Mouse (Mus musculus) c-Kit-positive CD71-negative TER-119-negative erythroid progenitor cells, embryonic 14.5 days (primary cell): ENCODE measurements around the gene 1700028J19Rik.

Experiments used
- DNase-seq: peaks from one replicate; pipeline ENCODE4 v3.0.0-alpha.2; 2013; ENCODE audit warnings: low read depth

The 1700028J19Rik gene

DNA sequence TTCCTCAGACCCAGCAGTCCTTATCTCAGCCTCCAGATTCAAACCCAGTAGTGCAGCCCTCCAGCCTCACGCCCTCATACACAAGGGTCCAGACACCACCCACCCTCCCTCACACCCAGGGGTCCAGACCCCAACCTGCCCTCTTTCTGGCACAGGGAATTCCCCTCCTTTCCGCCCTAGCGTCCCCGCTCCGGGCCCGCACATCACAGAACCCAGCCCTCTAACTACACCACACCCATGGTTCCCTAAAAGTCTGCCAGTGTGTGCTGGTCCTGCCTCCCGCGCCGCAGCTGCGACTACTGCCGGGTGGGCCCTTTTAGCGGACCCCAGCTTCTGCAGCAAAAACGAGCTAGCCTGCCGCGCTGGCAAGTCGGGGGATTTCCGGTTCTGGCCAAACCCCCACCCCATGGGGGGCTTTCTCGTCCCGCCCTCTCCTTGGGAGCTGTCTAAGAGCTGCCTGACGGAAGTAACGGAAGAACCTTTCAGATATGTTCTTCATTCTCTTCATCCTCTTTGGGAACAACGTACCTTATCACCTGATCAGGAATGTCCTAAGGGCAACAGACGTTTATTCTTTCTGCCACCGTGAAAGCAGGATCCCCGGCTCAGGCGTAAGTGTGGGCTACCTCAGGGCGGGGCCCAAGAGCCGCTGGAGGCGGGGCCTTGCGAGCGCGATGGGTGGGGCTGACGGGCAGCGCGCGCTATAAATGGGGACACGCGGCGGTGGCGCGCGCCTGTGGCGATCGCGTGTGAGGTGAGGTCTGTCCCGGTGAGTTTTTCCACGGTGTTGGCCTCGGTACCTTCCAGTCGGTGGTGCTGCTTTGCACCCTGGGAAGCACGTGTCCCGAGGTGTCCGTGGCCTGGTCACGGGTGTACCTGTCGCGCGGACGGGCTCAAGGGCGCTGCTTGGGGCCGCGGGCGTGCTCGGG lies at the start of gene 1700028J19Rik, which contains the start of gene 2410002F23Rik:
1700028J19Rik (minus strand) TSS at position 641 of the 929 bp plus-strand sequence.
2410002F23Rik (plus strand) TSS at position 668 of the 929 bp plus-strand sequence.
- peak; percentile 68 for DNase-seq

DNA sequence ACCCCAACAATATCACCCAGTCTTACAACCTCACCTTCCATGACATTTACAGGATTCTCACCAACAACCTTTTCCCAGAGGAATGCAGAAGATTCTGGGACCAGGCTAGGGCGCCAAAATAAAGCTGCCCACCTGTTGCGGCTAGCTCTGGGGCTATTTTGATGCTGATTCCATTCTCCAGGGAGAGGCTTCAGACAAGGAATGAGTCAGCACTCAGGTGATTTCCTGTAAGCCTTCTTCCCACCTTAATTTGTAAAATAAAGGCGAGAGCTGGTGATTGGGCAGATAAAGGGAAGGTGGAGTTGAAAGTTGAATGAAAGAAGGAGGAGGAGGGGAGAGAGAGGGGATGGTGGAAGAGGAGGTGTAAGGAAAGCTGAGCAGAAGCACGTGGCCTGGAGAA lies 44.9 kb upstream of the 1700028J19Rik start:
- DNase-seq: no peak

DNA sequence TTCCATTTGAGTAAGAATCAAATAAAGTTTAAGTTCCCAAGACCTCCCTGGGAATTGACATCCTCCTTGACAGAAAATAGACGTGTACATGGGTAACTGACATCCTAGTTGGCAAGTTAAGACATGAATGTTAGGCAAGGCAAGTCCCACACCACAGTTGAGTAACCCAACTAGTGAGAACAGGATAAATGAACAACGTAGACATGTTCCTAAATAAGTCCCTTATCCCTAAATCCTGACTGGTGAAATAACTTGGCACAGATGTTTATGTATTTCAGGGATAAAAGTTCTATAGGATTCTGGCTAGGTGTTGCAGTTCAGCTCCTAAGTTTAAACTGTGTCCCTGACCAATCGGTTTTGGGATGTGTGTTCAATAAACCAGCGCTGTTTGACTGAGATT lies 44.5 kb upstream of the 1700028J19Rik start:
- no peak for DNase-seq

DNA sequence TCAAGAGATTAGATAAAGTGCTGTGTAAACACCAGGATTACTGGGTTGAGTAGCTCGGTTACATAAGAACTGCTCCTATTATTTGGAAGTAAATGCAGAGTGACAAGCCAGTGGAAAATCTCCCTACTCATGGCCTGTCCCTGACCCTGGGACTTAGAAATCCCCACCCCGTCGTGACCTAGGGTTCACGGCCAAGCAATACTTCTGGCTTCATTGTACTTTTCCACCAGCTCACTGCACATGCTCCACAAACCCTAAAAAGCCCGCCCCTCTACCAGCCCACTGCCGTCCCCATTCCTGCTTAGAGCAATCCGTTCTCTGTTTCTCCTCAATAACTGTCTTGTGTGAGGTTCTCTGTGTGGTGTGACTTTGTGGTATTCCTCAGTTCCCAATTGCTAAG lies 41.3 kb upstream of the 1700028J19Rik start:
- no peak for DNase-seq

DNA sequence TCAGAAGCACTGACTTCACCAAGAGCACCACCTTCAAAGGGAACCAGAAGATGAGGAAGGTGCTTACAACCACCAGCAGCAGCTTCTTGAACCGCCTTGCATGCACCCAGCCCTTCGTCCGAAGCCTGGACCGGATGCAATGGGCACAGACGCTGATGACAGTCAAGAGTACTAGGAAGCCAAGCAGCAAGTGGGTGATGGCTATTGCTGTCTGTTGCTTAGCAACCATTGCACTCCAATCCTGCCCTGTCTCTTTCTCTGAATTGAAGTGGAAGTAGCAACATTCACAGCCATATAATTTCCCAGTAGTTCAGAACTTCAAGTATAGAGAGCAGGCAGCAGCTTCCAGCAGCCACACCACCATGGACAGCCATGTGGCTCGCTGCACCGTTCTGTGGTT lies 35.1 kb upstream of the 1700028J19Rik start:
- DNase-seq: no peak

DNA sequence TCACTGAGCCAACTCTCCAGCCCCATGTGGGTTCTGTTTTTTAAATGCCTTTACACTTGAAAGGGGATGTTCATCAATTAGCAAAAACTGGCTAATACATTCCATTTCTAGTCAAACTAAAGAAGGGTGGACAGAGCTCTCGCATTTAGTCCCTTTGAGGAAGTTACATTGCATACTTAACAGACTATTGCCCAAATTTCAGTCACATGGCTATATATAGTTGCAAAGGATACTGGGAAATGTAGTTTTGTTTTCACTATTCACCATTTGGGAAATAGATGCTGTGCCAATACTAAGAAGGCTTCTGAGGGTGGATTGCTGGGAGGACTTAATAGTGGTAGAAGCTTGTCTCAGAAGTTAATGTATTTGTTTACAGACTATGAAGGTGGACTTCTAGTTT lies 34.5 kb upstream of the 1700028J19Rik start:
- DNase-seq: no peak

DNA sequence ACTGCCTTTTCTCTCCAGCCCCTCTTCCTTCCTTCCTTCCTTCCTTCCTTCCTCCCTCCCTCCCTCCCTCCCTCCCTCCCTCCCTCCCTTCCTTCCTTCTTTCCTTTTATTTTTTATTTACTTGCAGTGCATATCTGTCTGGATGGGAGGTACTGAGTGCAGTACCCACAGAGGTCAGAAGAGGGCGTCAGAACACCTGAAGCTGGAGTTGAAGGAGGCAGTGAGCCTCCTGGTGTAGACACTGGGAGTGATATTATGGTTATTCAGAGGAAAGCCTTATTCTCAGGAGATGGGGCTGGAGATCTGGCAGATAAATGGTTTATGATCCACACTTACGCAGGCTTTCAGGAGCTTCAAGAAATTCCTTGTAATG lies 30.7 kb upstream of the 1700028J19Rik start:
- DNase-seq: peak; percentile 23

DNA sequence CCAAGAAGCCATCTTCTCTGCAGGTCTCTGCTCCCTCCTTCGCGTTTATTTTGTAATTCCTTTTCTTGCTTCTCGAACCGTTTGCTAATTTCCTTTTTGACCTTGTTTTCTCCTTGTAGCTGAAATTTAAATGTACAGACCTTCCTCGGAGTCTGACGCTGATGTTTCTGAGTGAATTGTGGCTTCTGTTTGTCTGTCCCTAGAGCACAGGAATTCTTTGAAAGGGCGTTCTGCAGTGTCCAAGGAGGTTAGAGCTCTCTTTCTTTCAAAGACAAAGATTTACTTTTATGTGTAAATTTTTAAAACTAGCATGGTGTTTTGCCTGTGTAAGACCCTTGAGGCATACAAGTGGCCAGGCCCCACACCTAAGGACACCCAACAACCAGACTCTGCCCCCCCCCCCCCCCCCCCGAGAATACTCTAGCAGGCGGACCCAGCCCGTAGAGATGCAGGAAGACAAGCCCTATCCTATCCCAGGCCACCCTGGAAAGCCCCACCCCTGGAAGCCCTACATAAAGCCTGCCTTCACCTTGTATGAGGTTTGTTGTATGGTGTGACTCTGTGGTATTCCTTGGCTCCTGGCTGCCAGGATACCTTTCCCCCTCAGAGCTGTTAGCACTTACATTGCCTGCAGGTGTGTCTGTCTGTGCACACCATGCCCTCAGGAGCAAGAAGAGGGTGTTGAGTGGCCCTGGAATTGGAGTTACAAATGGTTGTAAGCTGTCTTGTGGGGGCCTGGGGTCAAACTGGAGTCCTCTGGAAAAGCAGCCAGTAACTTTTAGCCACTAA lies 30.2 kb upstream of the 1700028J19Rik start:
- DNase-seq: no peak

DNA sequence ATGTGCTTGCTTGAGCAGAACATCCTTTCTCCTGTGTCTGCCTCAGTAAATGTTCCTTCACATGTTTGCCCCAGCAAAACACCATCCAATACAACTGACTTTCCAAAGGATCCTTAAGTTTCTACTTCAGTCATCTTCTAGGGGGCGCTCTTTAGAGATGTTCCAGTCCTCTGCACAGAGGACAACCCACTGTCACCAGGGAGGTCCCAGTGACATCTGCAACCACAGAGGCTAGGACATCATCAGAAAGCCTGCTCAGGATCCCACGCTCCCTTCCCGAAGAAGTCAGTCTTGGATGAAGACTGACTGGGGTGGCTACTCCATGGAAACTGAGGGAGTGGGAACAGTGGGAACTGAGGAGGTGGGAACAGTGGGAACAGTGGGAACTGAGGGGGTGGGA lies 29.1 kb upstream of the 1700028J19Rik start:
- DNase-seq: no peak

DNA sequence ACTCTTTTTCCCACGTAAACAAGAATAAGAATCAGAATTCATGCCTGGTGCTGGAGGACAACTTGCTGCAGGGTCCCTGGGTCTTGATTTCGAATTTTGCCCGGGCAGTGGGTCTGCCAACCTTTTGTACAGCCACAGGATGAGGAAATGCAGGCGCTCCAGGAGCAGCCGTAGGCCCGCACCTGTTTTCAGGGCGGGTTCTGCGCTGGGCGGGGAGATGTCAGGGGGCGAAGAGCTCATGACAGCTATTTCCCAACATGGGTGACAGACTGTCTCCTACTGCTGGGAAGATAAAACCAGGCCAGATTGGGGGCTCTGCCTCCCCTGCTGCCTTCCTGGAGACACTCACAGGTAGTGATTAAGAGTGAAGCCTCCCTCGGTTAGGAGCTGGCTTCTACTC lies 27.6 kb upstream of the 1700028J19Rik start:
- DNase-seq: no peak

DNA sequence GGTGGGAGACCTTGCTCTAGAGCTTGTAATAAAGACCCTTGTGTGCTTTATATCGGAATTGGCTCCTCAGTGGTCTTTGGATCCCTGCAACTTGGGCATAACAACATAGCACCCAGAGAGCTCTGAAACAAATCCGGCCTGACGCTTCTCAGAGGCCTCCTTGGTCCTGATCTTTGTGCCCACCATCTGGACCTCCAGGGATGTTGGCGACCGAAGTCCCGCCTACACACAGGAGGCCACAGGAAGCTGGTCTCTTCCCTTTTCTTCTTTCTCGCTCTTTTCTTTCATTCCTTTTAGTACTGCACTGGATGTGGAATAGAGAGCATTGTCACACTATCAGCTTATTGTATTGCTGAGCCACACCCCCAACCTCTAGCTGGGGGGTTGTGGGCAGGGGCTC lies 27.0 kb upstream of the 1700028J19Rik start:
- no peak for DNase-seq

DNA sequence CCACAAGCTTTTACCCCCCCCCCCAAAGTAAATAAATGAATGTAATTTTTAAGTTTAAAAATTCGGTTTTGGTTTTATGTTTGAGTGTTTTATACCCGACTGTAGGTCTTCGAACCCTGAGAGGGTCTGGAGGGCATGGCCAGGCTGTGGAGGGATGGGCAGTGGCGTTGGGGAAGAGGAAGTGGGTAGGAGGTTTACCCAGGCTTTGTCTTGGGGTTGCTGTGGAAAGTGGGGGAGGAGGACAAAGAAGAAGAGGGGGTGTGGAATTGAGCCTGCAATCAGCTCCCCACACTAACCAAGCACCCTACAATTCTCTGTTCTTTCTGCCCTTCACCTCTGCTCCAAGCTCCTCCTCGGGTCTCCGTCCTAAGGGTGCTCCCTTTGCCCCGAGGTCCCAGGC lies 26.1 kb upstream of the 1700028J19Rik start:
- DNase-seq: no peak

DNA sequence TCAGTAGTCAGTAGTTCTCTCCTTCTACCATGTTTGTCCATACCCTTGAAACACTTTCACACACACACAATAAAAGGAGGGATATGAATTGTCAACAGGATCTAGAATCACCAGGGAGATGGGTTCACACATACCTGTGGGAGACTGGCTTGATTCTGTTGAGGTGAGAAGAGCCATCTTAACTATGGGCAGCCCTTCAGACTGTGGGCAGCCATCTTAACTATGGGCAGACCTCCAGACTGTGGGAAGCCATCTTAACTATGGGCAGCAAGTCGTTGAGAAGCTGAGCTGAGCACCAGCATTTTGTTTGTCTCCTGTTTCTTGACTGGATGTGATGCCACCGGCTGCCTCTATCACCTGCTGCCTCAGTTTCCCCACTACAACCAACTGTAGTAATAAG lies 24.8 kb upstream of the 1700028J19Rik start:
- no peak for DNase-seq

DNA sequence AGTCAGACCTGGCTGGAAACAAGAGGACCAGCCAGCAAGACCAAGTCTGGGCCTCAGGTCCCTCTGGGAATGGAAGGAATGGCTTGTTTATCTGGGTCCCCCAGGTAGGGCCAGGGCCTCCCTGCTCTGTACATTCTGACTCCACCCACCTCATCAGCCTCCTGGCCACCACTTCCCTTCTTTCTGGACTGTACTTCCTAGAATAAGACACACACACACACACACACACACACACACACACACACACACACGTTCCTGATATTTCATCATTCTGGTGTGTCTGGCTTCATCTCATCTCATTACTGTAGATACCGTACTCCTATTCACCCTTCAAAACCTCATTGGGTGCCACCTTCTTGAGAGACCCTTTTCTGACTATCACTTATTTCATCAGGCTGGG lies 22.9 kb upstream of the 1700028J19Rik start:
- no peak for DNase-seq

DNA sequence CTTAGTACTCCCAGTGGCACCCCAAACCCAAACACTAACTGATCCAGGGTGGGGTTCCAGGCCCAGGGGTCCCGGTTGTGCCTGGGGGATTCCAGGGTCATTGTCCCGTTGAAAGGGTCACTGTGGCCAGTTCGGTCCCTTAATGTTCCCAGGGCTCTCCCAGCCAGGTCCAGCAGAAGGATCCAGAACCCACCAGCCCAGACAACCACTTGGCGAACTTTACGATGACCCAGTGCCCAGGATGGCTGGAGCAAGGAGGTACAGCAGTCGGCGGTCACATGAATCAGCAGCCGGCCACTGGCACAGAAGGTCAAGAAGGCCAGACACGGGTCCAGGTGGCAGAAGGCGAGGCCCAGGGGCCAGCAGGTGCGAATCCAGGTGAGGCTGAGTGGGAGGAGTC lies 21.6 kb upstream of the 1700028J19Rik start:
- DNase-seq: no peak

DNA sequence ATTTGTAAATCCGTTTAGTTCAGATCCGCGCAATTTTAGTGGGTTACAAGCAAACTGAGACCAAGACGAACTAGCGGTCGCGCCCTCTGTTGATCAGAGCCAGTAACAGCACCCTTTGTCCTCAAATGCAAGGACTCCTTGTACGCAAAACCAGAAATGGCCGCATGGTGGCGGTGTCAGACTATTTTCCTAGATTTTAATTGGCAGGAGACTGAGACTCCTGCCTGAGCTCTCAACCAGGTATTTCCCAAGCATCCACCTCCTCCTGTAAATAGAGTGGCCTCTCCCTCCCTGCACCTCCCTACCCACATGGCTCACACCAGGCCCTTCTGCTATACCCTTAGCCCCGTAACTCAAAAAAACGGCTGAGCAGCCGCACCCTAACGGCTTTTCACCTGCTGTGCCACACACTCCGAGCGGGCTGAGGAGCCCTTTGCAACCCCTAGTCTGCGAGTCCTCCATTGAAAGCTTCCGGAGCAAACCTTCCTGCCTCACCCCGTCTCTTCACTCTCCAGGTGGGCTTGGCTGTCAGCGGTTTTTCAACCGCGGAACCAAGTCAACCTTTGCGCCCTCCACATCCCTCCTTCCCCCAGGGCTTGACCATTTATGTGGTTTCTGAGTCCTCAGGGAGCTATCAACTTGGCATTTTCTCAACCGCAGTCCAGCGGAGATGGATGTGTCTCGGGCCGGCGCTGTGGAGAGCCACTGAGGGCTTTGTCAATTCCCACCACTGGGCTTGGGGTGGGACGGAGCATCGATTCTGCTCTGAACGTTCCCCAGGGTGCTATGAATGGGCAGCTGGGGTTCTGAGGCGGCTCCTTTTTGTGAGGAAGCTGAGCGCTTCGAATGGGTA lies 16.5 kb upstream of the 1700028J19Rik start:
- peak; percentile 93 for DNase-seq

DNA sequence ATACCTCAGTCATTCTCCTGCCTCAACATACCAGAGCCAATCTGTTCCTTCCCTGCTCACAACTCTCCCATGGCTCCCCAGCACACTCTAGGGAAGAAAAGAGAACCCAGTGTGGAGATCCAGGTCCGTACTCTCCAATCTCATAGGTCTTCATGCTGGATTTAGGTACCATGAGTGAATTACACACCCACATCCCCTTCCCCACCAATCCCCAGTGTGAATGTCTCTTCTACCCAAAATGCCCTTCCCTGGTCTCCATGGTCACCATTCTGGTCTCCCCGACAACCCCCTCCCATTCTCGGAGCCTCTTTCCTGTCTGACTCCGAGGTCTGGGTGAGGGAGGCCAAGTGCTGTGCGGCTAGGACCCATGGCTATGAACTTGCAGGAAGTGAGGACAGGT lies 14.7 kb upstream of the 1700028J19Rik start, which contains the start of gene Gm15517:
Gm15517 (plus strand) TSS at position 301 of the 400 bp plus-strand sequence.
- no peak for DNase-seq

DNA sequence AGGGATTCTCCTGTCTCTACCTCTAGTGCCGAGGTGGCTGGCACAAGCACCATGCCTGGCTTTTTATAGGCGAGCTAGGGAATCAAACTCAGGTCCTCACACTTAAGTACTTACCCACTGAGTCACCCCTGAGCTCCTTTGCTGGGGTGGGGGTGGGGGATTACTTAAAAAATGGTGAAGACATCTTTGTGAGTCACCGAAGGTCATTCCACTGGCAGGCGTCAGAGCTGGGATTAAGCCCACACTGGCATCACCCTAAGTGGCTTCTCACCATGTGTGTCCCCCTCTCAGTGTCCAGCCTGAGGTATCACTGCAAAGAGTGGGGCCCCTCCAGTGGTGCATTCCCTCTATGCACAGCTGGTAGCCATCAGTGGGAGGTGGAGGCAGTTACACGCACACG lies 13.9 kb upstream of the 1700028J19Rik start:
- DNase-seq: no peak

DNA sequence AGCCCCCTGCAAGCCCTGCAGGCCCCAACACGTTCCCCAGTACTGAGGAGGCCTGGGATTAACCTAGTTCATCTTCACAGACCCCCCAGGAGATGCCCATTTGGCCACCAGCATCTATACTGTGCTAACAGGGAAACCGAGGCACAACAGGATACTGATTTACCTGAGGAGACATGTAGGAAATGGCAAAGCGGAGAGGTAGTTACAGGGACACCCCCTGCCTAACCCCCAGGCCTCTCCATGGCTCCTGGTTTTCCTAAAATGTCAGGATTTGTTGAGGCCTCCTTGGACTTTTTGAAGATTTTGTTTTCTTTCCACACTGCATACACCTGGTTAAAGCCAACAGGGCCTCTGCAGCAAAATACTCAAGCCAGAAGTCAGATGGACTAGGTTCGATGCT lies 10.8 kb upstream of the 1700028J19Rik start, which contains the start of gene Acp4:
Acp4 (minus strand) TSS at position 101 of the 400 bp plus-strand sequence.
- DNase-seq: no peak

DNA sequence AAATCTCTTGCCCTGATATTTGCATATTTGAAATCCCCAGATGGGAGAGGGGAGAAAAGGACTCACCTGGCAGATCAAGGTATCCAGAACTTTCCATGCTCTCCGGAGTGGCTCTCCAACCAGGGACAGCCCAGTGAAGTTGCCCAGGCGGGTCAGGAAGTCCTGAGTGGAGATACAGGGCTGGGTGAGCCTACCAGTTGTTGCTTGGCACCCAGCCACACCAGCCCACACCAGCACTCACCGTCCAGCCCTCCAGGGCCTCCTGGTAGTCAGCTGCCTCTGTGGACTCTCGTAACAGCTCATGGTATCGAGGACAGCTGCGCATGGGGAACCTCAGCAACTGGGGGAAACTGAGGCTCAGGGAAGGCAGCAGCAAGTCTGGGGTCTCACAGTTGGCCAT lies 8.4 kb upstream of the 1700028J19Rik start:
- DNase-seq: no peak

DNA sequence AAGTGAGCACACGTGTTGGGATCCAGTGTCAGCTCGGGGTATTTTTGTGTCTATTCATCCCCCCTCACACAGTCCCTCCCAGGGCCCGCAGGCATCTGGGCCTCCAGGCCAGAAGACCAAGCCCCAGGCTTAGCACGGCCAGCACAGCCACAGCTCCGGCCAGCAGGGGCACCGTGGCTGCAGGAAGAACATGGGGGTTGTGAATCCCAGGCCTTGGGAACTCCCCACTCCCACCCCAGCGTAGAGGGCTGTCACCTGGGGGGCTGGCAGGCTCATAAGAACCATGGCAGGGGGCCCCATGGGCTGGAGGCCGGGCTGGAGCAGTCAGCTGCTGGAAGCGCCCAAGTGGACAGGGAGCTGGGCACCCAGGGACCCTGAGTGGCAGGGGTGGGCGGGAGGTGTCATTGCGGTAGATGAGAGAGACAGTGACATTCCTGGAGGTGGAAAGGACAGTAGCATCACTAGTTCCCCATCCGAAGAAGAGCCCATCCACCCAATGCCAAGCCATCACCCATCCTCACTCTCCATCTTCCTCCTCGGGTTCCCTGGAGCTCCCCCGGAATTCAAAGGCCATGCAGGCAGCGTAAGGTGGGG lies 6.6 kb upstream of the 1700028J19Rik start:
- no peak for DNase-seq
